Mouse (Mus musculus): Measurements from ENCODE around the gene AI413582. TPM values are rescaled to one million over a fixed set of nuclear protein-coding genes. Genes with fewer than 3 reads are reported as not detected.

Gene AI413582
- total and polyA plus RNA-seq, 3 experiments, result 14.6 to 43.6 (median 30.2) TPM

GRCm38 (mm10) chr17:27611519-27611884 is 45.9 kb upstream of the AI413582 start:
- Histone ChIP-seq H3K4me3 (replicated peaks in 1 of 3; ENCODE audit: low read depth in 2 of 3, low read length in 2 of 3, poor library complexity in 1 of 3) (no peak overlapping the region), H3K9ac (ENCODE audit: insufficient read depth, low read depth) (no peak overlapping the region), H3K79me2 (replicated peaks; ENCODE audit: control insufficient read depth, extremely low read depth, insufficient read depth, poor library complexity, severe bottlenecking) (peaks cover 21% of the 10 kb centered on the region), H3K27ac (ENCODE audit: insufficient read depth, low read depth) (no peak overlapping the region), H3K9me3 (replicated peaks; ENCODE audit: low read length) (no peaks in the 10 kb centered on the region), H3K4me1 (ENCODE audit: control insufficient read depth in 1 of 2, insufficient read depth in 2 of 2) (peaks cover 0 to 16% of the 10 kb centered on the region in 2 experiments; a peak in 2 of 4 replicates), H3K27me3 (replicated peaks) (no peaks in the 10 kb centered on the region), H3K4me2 (ENCODE audit: insufficient read depth, low read depth, poor library complexity, severe bottlenecking) (no peak overlapping the region), H3K36me3 (replicated peaks in 1 of 2; ENCODE audit: control insufficient read depth in 1 of 2, insufficient read depth in 1 of 2, low read length in 1 of 2) (peaks cover 9 to 73% of the 10 kb centered on the region in 2 experiments)
- TF ChIP-seq JUN (IDR thresholded peaks at IDR 0.05; ENCODE audit: insufficient read depth, low read depth, low read length), result no peak
- DNase-seq (ENCODE audit: extremely low read depth), result no peak
- dilution Hi-C loops (cut with MboI; ENCODE audit: extremely low pct_ligation_motif_present, extremely low pct_unique_long_range_greater_than_20kb, low sequenced_read_pairs), result no loop called here
- in situ Hi-C loops (cut with MboI; ENCODE audit: low pct_ligation_motif_present, low pct_unique_long_range_greater_than_20kb, low sequenced_read_pairs), result no loop called here

- no peak for DNase-seq (ENCODE audit: extremely low read depth)
- no peak overlapping the region for H3K4me3 ChIP-seq (replicated peaks in 1 of 3; ENCODE audit: low read depth in 2 of 3, low read length in 2 of 3, poor library complexity in 1 of 3)
- TF ChIP-seq GABPA (IDR thresholded peaks at IDR 0.05; ENCODE audit: insufficient replicate concordance, low read depth, low read length) (no peak), RAD21 (IDR thresholded peaks at IDR 0.05; ENCODE audit: low read depth, low read length) (no peak), CHD2 (IDR thresholded peaks at IDR 0.05; ENCODE audit: low read length) (no peak), TCF12 (IDR thresholded peaks at IDR 0.05; ENCODE audit: low read depth, low read length) (no peak), HCFC1 (IDR thresholded peaks at IDR 0.05; ENCODE audit: low read depth, low read length) (no peak), UBTF (IDR thresholded peaks at IDR 0.05; ENCODE audit: low read depth, low read length) (no peak), MEF2A (IDR thresholded peaks at IDR 0.05; ENCODE audit: borderline replicate concordance, low read depth, low read length) (no peak), CTCF (conservative IDR thresholded peaks at IDR 0.05 in 1 of 2, IDR thresholded peaks at IDR 0.05 in 1 of 2; ENCODE audit: low read depth in 2 of 2, low read length in 2 of 2) (no peak), MYC (IDR thresholded peaks at IDR 0.05; ENCODE audit: low read depth, low read length) (no peak), SIN3A (IDR thresholded peaks at IDR 0.05; ENCODE audit: low read length) (no peak), ZC3H11A (IDR thresholded peaks at IDR 0.05; ENCODE audit: low read depth, low read length) (no peak), E2F4 (IDR thresholded peaks at IDR 0.05; ENCODE audit: insufficient replicate concordance, low read depth, low read length) (no peak), MAZ (IDR thresholded peaks at IDR 0.05; ENCODE audit: low read depth, low read length) (no peak), ZKSCAN1 (IDR thresholded peaks at IDR 0.05; ENCODE audit: borderline replicate concordance, low read depth, low read length) (no peak)
- no peak overlapping the region for H3K9ac ChIP-seq (ENCODE audit: insufficient read depth, low read depth)
- dilution Hi-C loops (cut with MboI; ENCODE audit: extremely low pct_ligation_motif_present, extremely low pct_unique_long_range_greater_than_20kb, low sequenced_read_pairs), result no loop called here
- H3K4me2 ChIP-seq (ENCODE audit: insufficient read depth, low read depth, poor library complexity, severe bottlenecking), result no peak overlapping the region
- H3K79me2 ChIP-seq (replicated peaks; ENCODE audit: control insufficient read depth, extremely low read depth, insufficient read depth, poor library complexity, severe bottlenecking), result peaks cover 20% of the 10 kb centered on the region
- H3K27me3 ChIP-seq (replicated peaks), result no peaks in the 10 kb centered on the region
- H3K9me3 ChIP-seq (replicated peaks; ENCODE audit: low read length), result no peaks in the 10 kb centered on the region
- no peak overlapping the region for H3K27ac ChIP-seq (ENCODE audit: insufficient read depth, low read depth)
- in situ Hi-C loops (cut with MboI; ENCODE audit: low pct_ligation_motif_present, low pct_unique_long_range_greater_than_20kb, low sequenced_read_pairs), result no loop called here
- H3K36me3 ChIP-seq (replicated peaks in 1 of 2; ENCODE audit: control insufficient read depth in 1 of 2, insufficient read depth in 1 of 2, low read length in 1 of 2), result peaks cover 8 to 75% of the 10 kb centered on the region in 2 experiments
- H3K4me1 ChIP-seq (ENCODE audit: control insufficient read depth in 1 of 2, insufficient read depth in 2 of 2), result peaks cover 0 to 16% of the 10 kb centered on the region in 2 experiments; a peak in 2 of 4 replicates
These were observed 45.3 kb upstream of the AI413582 start for GRCm38 (mm10) chr17:27610679-27611518.
